Mouse (Mus musculus) intestine, postnatal 0 days (tissue): ENCODE data around the gene Exoc2. TPM values are rescaled to one million over a fixed set of nuclear protein-coding genes. Genes with fewer than 3 reads are reported as not detected.
A peak's percentile ranks its signal among the peaks of the same experiment; 100 is the strongest.

ENCODE experiments used
- ATAC-seq: fragments of 200-750 bp; cut with Nextera tagmentation; 2 replicates; pipeline ENCODE4 v1.8.0; 2017; ENCODE audit warnings: mild to moderate bottlenecking, moderate TSS enrichment, moderate library complexity
- H3K27ac ChIP-seq: fragments of 300-500 bp; sonication (generic); 2 replicates; pipeline ENCODE4 v1.5.1; 2014; ENCODE audit warnings: mild to moderate bottlenecking, low read depth, low read length, moderate library complexity
- H3K27me3 ChIP-seq: fragments of 300-500 bp; sonication (generic); replicated peaks from 2 replicates; pipeline ENCODE4 v1.6.1; 2014; ENCODE audit warnings: low read length, mixed read lengths; ENCODE audit not compliant: control insufficient read depth, insufficient read depth
- H3K36me3 ChIP-seq: fragments of 300-500 bp; sonication (generic); 2 replicates; pipeline ENCODE4 v1.6.1; 2014; ENCODE audit warnings: mild to moderate bottlenecking, moderate library complexity; ENCODE audit not compliant: control insufficient read depth, insufficient read depth
- H3K4me1 ChIP-seq: fragments of 300-500 bp; sonication (generic); replicated peaks from 2 replicates; pipeline ENCODE4 v1.6.1; 2014; ENCODE audit warnings: antibody characterized with exemption, low read length, mixed read lengths; ENCODE audit not compliant: control insufficient read depth, insufficient read depth
- H3K4me2 ChIP-seq: fragments of 300-500 bp; sonication (generic); replicated peaks from 2 replicates; pipeline ENCODE4 v1.6.1; 2014; ENCODE audit warnings: low read depth, mild to moderate bottlenecking, moderate library complexity
- H3K4me3 ChIP-seq: fragments of 300-500 bp; sonication (generic); 2 replicates; pipeline ENCODE4 v1.5.1; 2014; ENCODE audit warnings: low read depth, low read length
- H3K9ac ChIP-seq: fragments of 300-500 bp; sonication (generic); 2 replicates; pipeline ENCODE4 v1.6.1; 2014; ENCODE audit warnings: mild to moderate bottlenecking, low read depth, low read length
- H3K9me3 ChIP-seq: fragments of 300-500 bp; sonication (generic); 2 replicates; pipeline ENCODE4 v1.6.1; 2016; ENCODE audit warnings: mixed run types; ENCODE audit not compliant: control insufficient read depth
- CTCF ChIP-seq: sonication (generic); IDR thresholded peaks from 2 replicates; pipeline ENCODE4 v1.5.1; 2016; ENCODE audit warnings: low read depth, mild to moderate bottlenecking, control low read depth, antibody characterized with exemption, moderate library complexity
- WGBS: fragments of 180-500 bp; shearing (Covaris S2); extraction: QIAGEN DNeasy Blood & Tissue Kit; methylation state at CpG from one replicate; pipeline ENCODE4 v1.1.7; 2014; 5-methylcytosine and 5-hydroxymethylcytosine counted together
- polyA plus RNA-seq: library from polyadenylated mRNA; unstranded; fragments of >200 nt; fragmentation: Nextera tagmentation; extraction: Ambion mirVana; gene quantifications from 2 replicates; pipeline ENCODE4 v1.2.1, GENCODE M21; 2015

Exoc2 gene
- polyA plus RNA-seq, 1 experiment from 2014 or later: 10.7 TPM

GRCm38 (mm10) chr13:30894015-30894634 is 79.8 kb downstream of the Exoc2 start:
- no peak overlapping the region for H3K4me3 ChIP-seq
- TF ChIP-seq CTCF: no peak
- no peak overlapping the region for H3K27ac ChIP-seq
- H3K27me3 ChIP-seq: no peaks in the 10 kb centered on the region
- no peak for ATAC-seq
- H3K4me1 ChIP-seq: no peaks in the 10 kb centered on the region
- no peaks in the 10 kb centered on the region for H3K9me3 ChIP-seq
- no peak overlapping the region for H3K9ac ChIP-seq
- 64% methylated on average over 6 of the region's 6 CpGs for WGBS
- H3K4me2 ChIP-seq: no peak overlapping the region
- H3K36me3 ChIP-seq: 0 out of 2 replicates have a peak, but pooled peaks cover 7% of the 10 kb centered on the region

GRCm38 (mm10) chr13:30892315-30892714 is 81.6 kb downstream of the Exoc2 start:
- Histone ChIP-seq H3K27ac (no peak overlapping the region), H3K9ac (no peak overlapping the region), H3K4me3 (no peak overlapping the region), H3K27me3 (no peaks in the 10 kb centered on the region), H3K36me3 (0 out of 2 replicates have a peak, but pooled peaks cover 5% of the 10 kb centered on the region), H3K9me3 (no peaks in the 10 kb centered on the region), H3K4me1 (no peaks in the 10 kb centered on the region), H3K4me2 (no peak overlapping the region)
- WGBS: 67% methylated on average over 4 of the region's 4 CpGs
- no peak for TF ChIP-seq CTCF
- ATAC-seq: no peak

GRCm38 (mm10) chr13:30891223-30891622 is 82.7 kb downstream of the Exoc2 start:
- H3K4me2 ChIP-seq: no peak overlapping the region
- no peaks in the 10 kb centered on the region for H3K27me3 ChIP-seq
- 0 out of 2 replicates have a peak, but pooled peaks cover 5% of the 10 kb centered on the region for H3K36me3 ChIP-seq
- H3K9ac ChIP-seq: no peak overlapping the region
- no peak overlapping the region for H3K4me3 ChIP-seq
- no peak for TF ChIP-seq CTCF
- H3K9me3 ChIP-seq: no peaks in the 10 kb centered on the region
- no peak for ATAC-seq
- no peaks in the 10 kb centered on the region for H3K4me1 ChIP-seq
- WGBS: 63% methylated on average over 5 of the region's 5 CpGs
- no peak overlapping the region for H3K27ac ChIP-seq

- 17% methylated on average over 3 of the region's 3 CpGs for WGBS
Observed at GRCm38 (mm10) chr13:30888480-30888879, 85.4 kb downstream of the Exoc2 start.

GRCm38 (mm10) chr13:30880310-30880709 is 93.6 kb downstream of the Exoc2 start:
- ATAC-seq: no peak
- WGBS: 92% methylated on average over 5 of the region's 5 CpGs
- H3K27me3 ChIP-seq: no peaks in the 10 kb centered on the region
- H3K4me3 ChIP-seq: no peak overlapping the region
- H3K9me3 ChIP-seq: no peaks in the 10 kb centered on the region
- H3K36me3 ChIP-seq: peaks cover 20% of the 10 kb centered on the region
- no peak for TF ChIP-seq CTCF
- no peaks in the 10 kb centered on the region for H3K4me1 ChIP-seq
- no peak overlapping the region for H3K4me2 ChIP-seq
- H3K27ac ChIP-seq: no peak overlapping the region
- no peak overlapping the region for H3K9ac ChIP-seq

More at GRCm38 (mm10) chr13:30888480-30888879, 85.4 kb downstream of the Exoc2 start:
- Histone ChIP-seq H3K9ac (no peak overlapping the region), H3K27me3 (no peaks in the 10 kb centered on the region), H3K4me1 (no peaks in the 10 kb centered on the region), H3K4me3 (no peak overlapping the region), H3K27ac (no peak overlapping the region), H3K9me3 (no peaks in the 10 kb centered on the region), H3K4me2 (no peak overlapping the region), H3K36me3 (peaks cover 17% of the 10 kb centered on the region; the same call in 1 of the 2 replicates)
- 0 out of 2 replicates have a peak, but pooled peaks have one; percentile 36 for ATAC-seq
- peak; percentile 93 for TF ChIP-seq CTCF

- Histone ChIP-seq H3K9ac (no peak overlapping the region), H3K27ac (no peak overlapping the region), H3K9me3 (no peaks in the 10 kb centered on the region), H3K27me3 (no peaks in the 10 kb centered on the region), H3K4me2 (no peak overlapping the region), H3K4me1 (no peaks in the 10 kb centered on the region), H3K4me3 (no peak overlapping the region), H3K36me3 (peaks cover 17% of the 10 kb centered on the region)
- no peak for TF ChIP-seq CTCF
- no peak for ATAC-seq
- WGBS: 94% methylated on average over 1 of the region's 1 CpGs
Observed at GRCm38 (mm10) chr13:30879871-30880270, 94.0 kb downstream of the Exoc2 start.
